Mouse (Mus musculus) lung, postnatal 10 days (tissue): ENCODE data around the gene 1700020D05Rik.
"Not testable (repeated sequence)": the region's sequence is repeated elsewhere in the genome, so short reads cannot be mapped to it uniquely, and the experiment has no call there.

ENCODE experiments used
- DNase-seq: peaks from one replicate; pipeline ENCODE4 v3.0.0; 2021

1700020D05Rik gene

GRCm38 (mm10) chr19:5493301-5493721 lies 10.3 kb downstream of the 1700020D05Rik start:
- DNase-seq: not testable (repeated sequence)

GRCm38 (mm10) chr19:5492641-5493040 lies 10.9 kb downstream of the 1700020D05Rik start:
- no peak for DNase-seq

GRCm38 (mm10) chr19:5490898-5491708 lies 12.5 kb downstream of the 1700020D05Rik start:
- DNase-seq: peak; percentile 93

DNA sequence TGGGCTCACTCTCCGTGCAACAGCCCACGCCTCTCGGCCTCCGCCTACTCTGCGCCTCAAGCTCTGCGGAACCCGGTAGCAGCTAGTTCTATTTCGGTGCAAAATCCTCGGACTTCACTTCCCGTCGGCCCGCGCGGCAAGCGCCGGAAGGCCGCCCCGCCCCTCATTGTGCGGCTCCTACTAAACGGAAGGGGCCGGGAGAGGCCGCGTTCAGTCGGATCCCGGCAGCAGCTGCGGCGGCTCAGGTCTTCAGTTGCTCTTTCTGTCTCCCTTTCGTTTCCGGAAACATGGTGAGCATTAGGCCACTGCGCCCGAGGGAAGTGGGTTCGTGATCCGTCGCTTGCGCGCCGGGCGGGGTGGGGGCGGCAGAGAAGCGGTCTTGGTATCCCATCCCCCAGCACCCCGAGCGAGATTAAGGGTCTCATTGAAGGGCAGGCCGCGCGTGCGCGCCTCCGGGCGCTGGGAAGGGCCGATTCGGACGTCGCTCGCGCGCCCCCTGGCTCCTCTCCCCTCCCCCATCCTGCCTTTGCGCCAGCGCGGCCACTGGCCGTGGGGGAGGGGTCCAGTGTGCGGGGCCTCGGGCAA lies 13.2 kb downstream of the 1700020D05Rik start, which contains the start of gene Cfl1:
Gene Cfl1, plus strand, starts transcription at position 143 of the 585 bp plus-strand sequence.
- DNase-seq: peak; percentile 98

- peak; percentile 9 for DNase-seq
Measured at GRCm38 (mm10) chr19:5489721-5490120, 13.9 kb downstream of the 1700020D05Rik start.

GRCm38 (mm10) chr19:5488878-5489571 lies 14.6 kb downstream of the 1700020D05Rik start:
- DNase-seq: peak; percentile 99

DNA sequence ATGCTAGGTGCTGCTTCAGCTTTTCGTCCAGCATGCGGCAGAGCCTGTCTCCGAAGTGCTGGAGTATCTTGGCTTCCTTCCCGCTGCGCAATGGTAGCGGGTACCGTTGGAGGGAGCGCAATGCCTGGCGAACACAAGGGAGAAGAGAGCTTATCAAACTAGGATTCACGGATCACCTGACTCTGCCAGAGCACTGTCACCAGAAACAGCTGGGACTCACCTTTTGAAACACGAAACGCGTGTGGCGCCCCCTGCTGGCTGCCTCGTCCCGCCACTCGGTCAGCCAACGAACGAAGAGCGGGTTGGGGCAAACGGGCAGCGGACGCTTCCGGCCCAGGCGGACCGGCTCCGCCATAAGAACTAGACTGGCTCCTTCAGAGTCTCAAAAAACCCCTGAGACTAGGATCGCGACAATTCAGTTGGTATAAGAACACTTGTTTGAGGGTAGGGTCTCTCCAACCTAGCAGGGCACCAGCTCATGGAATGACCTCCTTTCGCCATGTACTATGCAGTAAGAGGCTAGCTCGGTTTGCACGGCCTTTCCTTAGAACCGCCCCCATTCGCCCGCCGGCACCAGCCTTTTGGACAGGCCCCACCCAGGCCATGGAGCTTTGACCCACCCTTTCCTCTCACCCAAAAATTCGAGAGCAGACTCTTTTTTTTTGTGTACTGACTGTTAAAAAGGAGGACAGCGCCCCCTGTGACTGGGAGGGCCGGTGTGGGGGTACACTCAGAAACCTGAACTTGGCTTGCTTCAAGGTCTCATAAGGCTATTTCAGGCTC lies 15.6 kb downstream of the 1700020D05Rik start, which contains the start of gene Mus81:
Gene Mus81, minus strand, starts transcription at position 635 of the 783 bp plus-strand sequence.
- peak; percentile 99 for DNase-seq

GRCm38 (mm10) chr19:5486771-5487170 lies 16.8 kb downstream of the 1700020D05Rik start:
- DNase-seq: peak; percentile 7

DNA sequence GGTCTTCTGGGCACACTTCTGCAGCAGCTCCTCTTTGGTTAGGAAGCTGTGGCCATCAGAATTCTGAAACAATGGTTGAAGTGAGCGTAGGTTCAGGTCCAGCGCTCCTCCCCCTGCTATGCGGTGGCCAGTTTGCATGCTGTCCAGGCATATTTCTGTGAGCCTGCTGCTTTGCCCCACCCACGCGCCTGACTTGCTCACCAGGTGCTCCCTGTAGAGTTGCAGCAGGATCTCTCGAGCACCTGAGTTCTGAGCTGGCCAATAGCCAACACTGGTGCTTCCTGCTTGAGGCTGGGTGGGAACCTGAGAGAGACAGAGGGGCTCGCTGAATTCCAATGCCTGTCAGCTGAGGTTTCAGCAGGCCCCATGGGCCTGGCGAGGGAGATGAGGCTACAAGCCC lies 17.3 kb downstream of the 1700020D05Rik start:
- peak; percentile 66 for DNase-seq

DNA sequence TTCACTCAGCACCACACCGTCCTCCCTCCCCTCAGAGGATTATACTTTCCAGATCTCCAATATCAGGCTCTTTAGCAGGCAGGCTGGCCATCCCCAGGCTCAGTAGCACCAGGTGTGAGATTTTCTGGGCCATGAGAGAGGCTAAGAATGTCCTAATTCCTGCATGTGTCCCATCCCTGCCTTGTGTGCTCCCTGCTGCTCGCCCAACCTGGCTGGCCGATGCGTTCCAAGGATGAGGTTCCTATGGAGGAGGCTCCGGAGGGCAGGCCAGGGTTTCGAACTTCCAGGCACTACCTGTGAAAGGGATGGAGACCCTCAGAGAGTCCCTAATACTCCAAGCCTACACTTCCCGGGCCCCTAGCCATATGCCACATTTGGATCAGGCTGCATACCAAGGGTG lies 17.8 kb downstream of the 1700020D05Rik start:
- no peak for DNase-seq

- peak; percentile 18 for DNase-seq
Measured at GRCm38 (mm10) chr19:5485371-5485770, 18.2 kb downstream of the 1700020D05Rik start.

GRCm38 (mm10) chr19:5484496-5484895 lies 19.1 kb downstream of the 1700020D05Rik start:
- no peak for DNase-seq

DNA sequence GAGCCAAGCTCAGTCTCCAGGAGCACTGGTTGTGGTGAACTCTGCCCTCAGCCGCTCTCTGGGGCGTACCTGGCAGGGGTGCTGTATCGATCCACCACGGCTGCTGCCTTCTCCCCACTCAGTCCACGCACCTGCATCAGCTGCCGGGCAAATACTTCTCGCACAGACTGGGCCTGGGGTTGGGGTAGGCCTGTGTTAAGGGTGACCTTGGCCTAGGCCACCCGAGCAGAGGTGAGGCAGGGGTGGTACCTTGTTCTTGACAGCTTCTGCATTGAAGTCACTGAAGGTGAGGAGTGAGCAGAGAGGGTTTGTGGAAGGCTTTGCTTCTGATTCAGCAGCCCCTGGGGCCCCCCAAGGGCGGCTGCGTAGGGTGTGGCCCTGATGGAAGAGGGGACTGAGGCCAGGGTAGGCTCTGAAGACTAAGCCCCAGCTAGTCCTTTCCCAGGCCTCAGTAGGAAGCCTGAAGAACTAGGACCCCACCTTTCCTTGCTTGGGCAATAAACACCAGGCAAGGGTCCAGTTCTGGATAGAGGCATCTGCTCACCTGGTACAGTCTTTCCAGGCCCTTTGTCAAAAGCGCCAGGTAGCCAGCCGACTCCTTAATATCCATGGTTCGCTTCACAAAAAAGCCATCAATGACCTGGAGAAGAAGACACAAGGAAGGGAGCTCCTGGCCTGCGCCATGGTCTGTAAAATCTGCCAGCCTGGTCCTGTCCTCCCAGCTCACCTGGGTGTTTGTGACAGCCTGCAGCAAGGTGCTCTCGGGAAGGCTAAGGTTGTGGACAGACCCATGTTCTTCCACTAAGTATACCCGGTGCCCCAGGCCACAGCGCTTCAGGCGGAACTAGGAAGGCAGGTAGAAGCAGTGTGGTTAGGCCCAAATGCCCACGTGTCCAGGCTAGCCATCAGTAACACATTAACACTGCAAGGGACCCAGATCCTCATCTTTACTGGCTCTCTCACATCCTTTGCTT lies 19.9 kb downstream of the 1700020D05Rik start:
- no peak for DNase-seq

DNA sequence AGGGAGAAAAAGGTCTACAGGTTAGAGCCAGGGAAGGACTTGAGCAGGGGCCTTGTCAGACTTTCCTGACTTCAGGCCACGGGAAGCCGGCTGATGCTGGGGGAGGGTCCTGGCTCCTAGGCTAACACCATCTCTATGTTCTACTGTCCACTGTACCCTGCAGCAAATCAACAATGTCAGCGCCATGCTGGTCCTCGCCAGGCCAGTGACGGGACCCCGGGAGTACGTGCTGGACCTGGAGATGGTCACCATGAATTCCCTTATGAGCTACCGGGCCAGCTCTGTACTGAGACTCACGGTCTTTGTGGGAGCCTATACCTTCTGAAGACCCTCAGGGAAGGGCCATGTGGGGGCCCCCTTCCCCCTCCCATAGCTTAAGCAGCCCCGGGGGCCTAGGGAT lies 22.2 kb downstream of the 1700020D05Rik start:
- DNase-seq: no peak

GRCm38 (mm10) chr19:5480016-5480415 lies 23.6 kb downstream of the 1700020D05Rik start:
- DNase-seq: no peak

DNA sequence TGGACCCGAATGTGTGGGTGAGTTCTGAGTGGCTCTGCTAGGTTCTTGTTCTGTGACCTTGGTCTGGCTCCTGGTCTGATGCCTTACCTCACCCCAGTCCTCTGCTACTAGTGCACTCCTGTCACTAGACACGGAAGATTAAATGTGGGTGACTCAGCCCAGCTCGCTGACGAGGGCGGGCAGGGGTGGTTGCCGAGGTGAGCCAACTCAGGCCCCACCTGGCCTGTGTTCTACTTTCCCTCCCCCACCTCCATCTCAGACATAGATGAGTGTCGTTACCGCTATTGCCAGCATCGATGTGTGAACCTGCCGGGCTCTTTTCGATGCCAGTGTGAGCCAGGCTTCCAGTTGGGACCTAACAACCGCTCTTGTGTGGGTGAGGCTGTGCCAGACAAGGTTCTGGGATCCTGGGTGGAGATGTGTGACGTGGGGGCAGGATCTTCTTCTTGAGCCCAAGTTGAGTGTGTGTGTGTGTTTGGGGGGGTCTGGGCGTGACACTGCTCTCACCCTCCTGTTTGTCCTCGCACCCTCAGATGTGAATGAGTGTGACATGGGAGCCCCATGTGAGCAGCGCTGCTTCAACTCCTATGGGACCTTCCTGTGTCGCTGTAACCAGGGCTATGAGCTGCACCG lies 25.8 kb downstream of the 1700020D05Rik start:
- no peak for DNase-seq

DNA sequence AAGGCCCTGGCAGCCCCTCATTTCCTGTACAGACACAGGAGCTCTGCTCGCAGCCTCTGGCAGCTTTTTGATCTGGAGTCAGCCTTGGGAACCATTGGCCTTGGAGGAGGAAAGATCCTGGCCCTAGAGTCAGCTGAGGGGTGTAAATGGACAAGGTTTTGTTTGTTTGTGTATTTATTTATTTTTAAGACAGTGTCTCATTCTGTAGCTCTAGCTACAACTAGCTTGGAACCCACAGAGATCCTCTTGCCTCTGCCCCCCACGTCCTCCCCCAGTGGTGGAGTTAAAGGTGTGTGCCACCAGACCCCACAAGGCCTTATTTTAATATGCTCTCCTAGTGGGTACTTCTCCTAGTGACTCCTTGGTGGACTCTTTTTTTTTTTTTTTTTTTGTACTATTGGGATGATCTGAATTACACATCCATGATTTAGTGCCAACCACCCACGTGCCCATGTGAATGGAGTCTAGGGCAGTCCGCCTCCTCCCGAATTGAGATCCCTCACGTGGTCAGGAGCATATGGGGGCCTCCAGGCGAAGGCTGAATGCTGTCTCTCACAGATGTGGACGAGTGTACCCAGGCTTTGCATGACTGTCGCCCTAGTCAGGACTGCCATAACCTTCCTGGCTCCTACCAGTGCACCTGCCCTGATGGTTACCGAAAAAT lies 26.5 kb downstream of the 1700020D05Rik start:
- no peak for DNase-seq

GRCm38 (mm10) chr19:5475069-5475714 lies 28.4 kb downstream of the 1700020D05Rik start:
- DNase-seq: peak; percentile 30

DNA sequence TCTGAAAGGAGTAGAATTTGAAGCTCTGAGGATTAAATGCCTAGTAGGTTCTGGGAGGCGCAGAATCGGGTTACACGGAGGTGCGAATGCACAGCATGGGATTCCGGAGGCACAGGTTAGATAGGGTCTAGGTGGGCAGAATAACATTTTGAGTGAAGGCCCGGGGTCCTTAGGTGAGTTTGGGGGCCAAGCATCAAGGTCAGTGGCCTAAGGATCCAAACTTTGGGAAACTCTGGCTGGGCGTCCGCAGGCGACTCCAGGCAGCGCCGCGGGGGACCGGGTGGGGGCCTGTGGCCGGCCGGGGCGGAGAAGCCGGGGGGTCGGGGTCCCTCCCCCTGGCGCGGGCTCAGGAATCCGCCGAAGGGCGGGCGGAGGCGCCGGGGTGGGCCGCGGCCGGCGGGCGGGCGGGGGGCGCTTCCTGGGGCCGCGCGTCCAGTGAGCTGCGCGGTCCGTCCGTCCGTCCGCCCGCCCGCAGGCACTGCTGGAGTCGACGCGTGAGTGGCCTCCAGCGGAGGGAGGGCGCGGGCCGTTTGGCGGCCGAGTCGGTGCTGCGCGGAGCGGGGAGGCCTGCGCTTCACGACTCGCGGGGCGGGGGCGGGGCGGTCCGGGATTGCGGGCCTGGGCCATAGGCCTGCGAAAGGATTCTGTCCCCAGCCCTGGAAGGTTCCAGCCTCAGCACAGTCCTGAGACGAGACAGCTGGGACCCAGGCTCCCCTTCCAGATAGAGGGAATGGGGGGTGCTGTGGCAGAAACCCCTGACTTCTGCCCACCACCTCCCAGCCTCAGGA lies 29.1 kb downstream of the 1700020D05Rik start:
- DNase-seq: peak; percentile 63
